In genomic region chr9:67115991-67116390, GRCm38 (mm10) we compare ENCODE assay signal across 13 mouse cellular contexts.
A peak's percentile ranks its signal among the peaks of the same experiment; 100 is the strongest.
DNase-seq lines count a peak whose midpoint lies in the region; ATAC-seq and TF ChIP-seq lines count a peak whose summit lies in the region.
"Had no signal": no experiment of that assay in that cellular context is flagged by ENCODE, and none has a peak within 500 bp of the region (broad histone marks: within the 10 kb centered on the region; RNA-seq: fewer than 3 reads in every experiment).

No protein-coding gene starts in this region.

- WGBS in heart, embryonic 16.5 days: 28% methylated on average over 2 of the region's 2 CpGs
- WGBS in lung, embryonic 16.5 days: 8% methylated on average over 2 of the region's 2 CpGs
- 27% methylated on average over 2 of the region's 2 CpGs for WGBS in lung, adult 2 months
- WGBS in embryonic facial prominence, embryonic 14.5 days: 9% methylated on average over 2 of the region's 2 CpGs
- WGBS in stomach, embryonic 15.5 days: 2% methylated on average over 2 of the region's 2 CpGs

- no peak for TF ChIP-seq POLR2A in lung, adult 2 months (IDR thresholded peaks at IDR 0.05; ENCODE audit: borderline replicate concordance, extremely low read depth, low read depth, low read length)

- intact Hi-C loops in heart, postnatal 25 days (cut with DNase I): no loop called here

- no peaks in the 10 kb centered on the region for H3K36me3 ChIP-seq in heart, embryonic 16.5 days (ENCODE audit: control insufficient read depth, insufficient read depth)
- no peaks in the 10 kb centered on the region for H3K36me3 ChIP-seq in lung, embryonic 16.5 days (ENCODE audit: control insufficient read depth, insufficient read depth, low read length)
- H3K36me3 ChIP-seq in embryonic facial prominence, embryonic 14.5 days (ENCODE audit: control insufficient read depth, insufficient read depth, low read length): no peaks in the 10 kb centered on the region
- H3K36me3 ChIP-seq in stomach, embryonic 15.5 days: no peaks in the 10 kb centered on the region

- H3K4me1 ChIP-seq in heart, embryonic 16.5 days (ENCODE audit: control insufficient read depth, insufficient read depth, low read length): peaks cover 13% of the 10 kb centered on the region
- peaks cover 14% of the 10 kb centered on the region for H3K4me1 ChIP-seq in lung, embryonic 16.5 days (replicated peaks; ENCODE audit: control insufficient read depth, insufficient read depth, low read length)
- no peaks in the 10 kb centered on the region for H3K4me1 ChIP-seq in lung, adult 2 months (ENCODE audit: control insufficient read depth, insufficient read depth, low read length)
- H3K4me1 ChIP-seq in embryonic facial prominence, embryonic 14.5 days (ENCODE audit: control insufficient read depth, insufficient read depth, low read length): peaks cover 12% of the 10 kb centered on the region
- peaks cover 11% of the 10 kb centered on the region; the same call in 1 of the 2 replicates for H3K4me1 ChIP-seq in stomach, embryonic 15.5 days

- peak; percentile 55; the same call in 1 of the 2 replicates for ATAC-seq in heart, embryonic 16.5 days (replicated peaks; ENCODE audit: extremely low read depth, insufficient read depth, low FRiP score)
- ATAC-seq in lung, embryonic 16.5 days (ENCODE audit: low read depth): peak; percentile 89
- ATAC-seq in embryonic facial prominence, embryonic 14.5 days (ENCODE audit: low read depth): peak; percentile 89
- peak; percentile 55; the same call in 1 of the 2 replicates for ATAC-seq in stomach, embryonic 15.5 days (ENCODE audit: insufficient read depth, low FRiP score, low read depth)
- ATAC-seq: activated CD4-positive, CD25-positive, alpha-beta regulatory T cell, adult 4 months; forebrain, embryonic 13.5 days had no signal

- H3K9ac ChIP-seq in heart, embryonic 16.5 days (ENCODE audit: low read length): no peak overlapping the region
- H3K9ac ChIP-seq in lung, embryonic 16.5 days (ENCODE audit: low read length): no peak overlapping the region
- H3K9ac ChIP-seq in embryonic facial prominence, embryonic 14.5 days (ENCODE audit: low read depth, low read length): no peak overlapping the region
- H3K9ac ChIP-seq in stomach, embryonic 15.5 days: no peak overlapping the region
- H3K9ac ChIP-seq: forebrain, embryonic 13.5 days had no signal

- no peak overlapping the region for H3K4me2 ChIP-seq in heart, embryonic 16.5 days (ENCODE audit: low read depth, low read length)
- no peak overlapping the region for H3K4me2 ChIP-seq in lung, embryonic 16.5 days (ENCODE audit: low read depth, low read length)
- no peak overlapping the region for H3K4me2 ChIP-seq in embryonic facial prominence, embryonic 14.5 days (ENCODE audit: low read depth, low read length)
- no peak overlapping the region for H3K4me2 ChIP-seq in stomach, embryonic 15.5 days
- H3K4me2 ChIP-seq: forebrain, embryonic 13.5 days had no signal

- no peak overlapping the region for H3K4me3 ChIP-seq in heart, embryonic 16.5 days (ENCODE audit: low read length)
- H3K4me3 ChIP-seq in lung, embryonic 16.5 days (ENCODE audit: low read length): no peak overlapping the region
- H3K4me3 ChIP-seq in lung, adult 2 months (replicated peaks; ENCODE audit: extremely low read depth, low read depth, low read length): no peak overlapping the region
- no peak overlapping the region for H3K4me3 ChIP-seq in embryonic facial prominence, embryonic 14.5 days (ENCODE audit: low read depth, low read length)
- no peak overlapping the region for H3K4me3 ChIP-seq in stomach, embryonic 15.5 days (replicated peaks)
- H3K4me3 ChIP-seq: forebrain, embryonic 13.5 days had no signal

- peak overlapping the region; percentile 37; the same call in 1 of the 2 replicates for H3K27ac ChIP-seq in heart, embryonic 16.5 days (ENCODE audit: low read length)
- peak overlapping the region; percentile 73 for H3K27ac ChIP-seq in lung, embryonic 16.5 days (ENCODE audit: low read length)
- peak overlapping the region; percentile 81 for H3K27ac ChIP-seq in embryonic facial prominence, embryonic 14.5 days (replicated peaks; ENCODE audit: low read depth, low read length)
- peak overlapping the region; percentile 60 for H3K27ac ChIP-seq in stomach, embryonic 15.5 days
- H3K27ac ChIP-seq: forebrain, embryonic 13.5 days had no signal

- H3K27me3 ChIP-seq in heart, embryonic 16.5 days (ENCODE audit: control insufficient read depth, insufficient read depth, low read length): no peaks in the 10 kb centered on the region
- H3K27me3 ChIP-seq in lung, embryonic 16.5 days (ENCODE audit: control insufficient read depth, insufficient read depth, low read depth, low read length): no peaks in the 10 kb centered on the region
- no peaks in the 10 kb centered on the region for H3K27me3 ChIP-seq in embryonic facial prominence, embryonic 14.5 days (replicated peaks; ENCODE audit: control insufficient read depth, insufficient read depth, low read length)
- H3K27me3 ChIP-seq in stomach, embryonic 15.5 days (replicated peaks): no peaks in the 10 kb centered on the region
- H3K27me3 ChIP-seq: CH12.LX; forebrain, embryonic 13.5 days had no signal

- no peak for TF ChIP-seq CTCF in lung, adult 2 months (IDR thresholded peaks at IDR 0.05; ENCODE audit: insufficient read depth, low read length)

- DNase-seq in heart, postnatal 25 days (ENCODE audit: low spot score): no peak
- DNase-seq in lung, adult 2 months: no peak
- DNase-seq in embryonic facial prominence, embryonic 14.5 days (ENCODE audit: low spot score): peak; percentile 94
- no peak for DNase-seq in adipocyte (ENCODE audit: low spot score)
- no peak for DNase-seq in cerebellum, adult 9-11 months
- DNase-seq: cerebellum, adult 8-10 months; thymus, postnatal 25 days had no signal

- no peaks in the 10 kb centered on the region for H3K9me3 ChIP-seq in heart, embryonic 16.5 days (replicated peaks; ENCODE audit: control insufficient read depth, low read length)
- H3K9me3 ChIP-seq in lung, embryonic 16.5 days (ENCODE audit: control insufficient read depth, low read length): no peaks in the 10 kb centered on the region
- no peaks in the 10 kb centered on the region for H3K9me3 ChIP-seq in embryonic facial prominence, embryonic 14.5 days (ENCODE audit: control insufficient read depth, low read length)
- no peaks in the 10 kb centered on the region for H3K9me3 ChIP-seq in stomach, embryonic 15.5 days
- H3K9me3 ChIP-seq: forebrain, embryonic 13.5 days had no signal
